Mouse (Mus musculus) small intestine, adult 2 months (tissue): ENCODE measurements around the gene Ddb1.

Source experiments
- CTCF ChIP-seq: fragments of 200-500 bp; IDR thresholded peaks from 2 replicates; pipeline ENCODE4 v1.5.1; 2012; ENCODE audit warnings: low read depth, mild to moderate bottlenecking, control low read depth, inconsistent platforms, low read length, moderate library complexity, mixed read lengths; ENCODE audit not compliant: insufficient replicate concordance, insufficient read length; ENCODE audit errors: extremely low read depth
- POLR2A ChIP-seq: fragments of 200-500 bp; IDR thresholded peaks from 2 replicates; pipeline ENCODE4 v1.6.1; 2012; ENCODE audit warnings: low read depth, mild to moderate bottlenecking, control low read depth, inconsistent platforms, low read length, moderate library complexity

DNA sequence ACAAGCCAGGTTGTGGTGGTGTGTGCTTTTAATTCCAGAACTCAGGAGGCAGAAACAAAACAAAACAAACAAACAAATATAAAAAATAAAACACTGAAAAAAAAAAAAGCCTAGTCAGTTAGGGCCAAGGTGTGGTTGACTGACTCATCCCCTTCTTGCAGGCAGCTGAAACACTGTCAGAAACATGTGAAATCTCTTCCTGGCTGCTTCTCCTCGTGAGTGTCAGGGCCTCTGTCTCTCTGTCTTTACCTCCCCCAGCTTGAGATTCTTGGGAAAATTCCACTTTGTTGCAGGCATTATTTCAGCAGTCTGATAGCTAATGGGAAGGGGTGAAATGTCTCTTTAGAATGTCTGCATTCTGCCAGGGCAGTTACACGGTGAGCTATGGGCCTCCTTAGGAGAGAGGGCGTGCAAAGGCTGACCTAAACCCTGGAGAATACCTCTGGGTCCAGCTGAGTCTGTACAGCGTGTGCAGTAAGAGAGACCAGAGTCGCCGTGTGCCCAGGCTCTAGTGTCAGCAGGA, 2.8 kb upstream of the Ddb1 start:
- TF ChIP-seq CTCF, result no peak
- TF ChIP-seq POLR2A, result no peak
